Mouse (Mus musculus) gastrocnemius, postnatal 25 days (tissue): ENCODE data around the gene Lyrm7. TPM values are rescaled to one million over a fixed set of nuclear protein-coding genes. Genes with fewer than 3 reads are reported as not detected.

Experiments used
- DNase-seq: peaks from one replicate; pipeline ENCODE4 v3.0.0; 2022
- total RNA-seq, 2 experiments: library from RNA; stranded (reverse); gene quantifications; 1 replicate in 1 of 2; 2 replicates in 1 of 2; pipeline ENCODE4 v1.2.3; 2021

The Lyrm7 gene
- total RNA-seq, 2 experiments from 2014 or later = 14.4 to 15.3 TPM

DNA sequence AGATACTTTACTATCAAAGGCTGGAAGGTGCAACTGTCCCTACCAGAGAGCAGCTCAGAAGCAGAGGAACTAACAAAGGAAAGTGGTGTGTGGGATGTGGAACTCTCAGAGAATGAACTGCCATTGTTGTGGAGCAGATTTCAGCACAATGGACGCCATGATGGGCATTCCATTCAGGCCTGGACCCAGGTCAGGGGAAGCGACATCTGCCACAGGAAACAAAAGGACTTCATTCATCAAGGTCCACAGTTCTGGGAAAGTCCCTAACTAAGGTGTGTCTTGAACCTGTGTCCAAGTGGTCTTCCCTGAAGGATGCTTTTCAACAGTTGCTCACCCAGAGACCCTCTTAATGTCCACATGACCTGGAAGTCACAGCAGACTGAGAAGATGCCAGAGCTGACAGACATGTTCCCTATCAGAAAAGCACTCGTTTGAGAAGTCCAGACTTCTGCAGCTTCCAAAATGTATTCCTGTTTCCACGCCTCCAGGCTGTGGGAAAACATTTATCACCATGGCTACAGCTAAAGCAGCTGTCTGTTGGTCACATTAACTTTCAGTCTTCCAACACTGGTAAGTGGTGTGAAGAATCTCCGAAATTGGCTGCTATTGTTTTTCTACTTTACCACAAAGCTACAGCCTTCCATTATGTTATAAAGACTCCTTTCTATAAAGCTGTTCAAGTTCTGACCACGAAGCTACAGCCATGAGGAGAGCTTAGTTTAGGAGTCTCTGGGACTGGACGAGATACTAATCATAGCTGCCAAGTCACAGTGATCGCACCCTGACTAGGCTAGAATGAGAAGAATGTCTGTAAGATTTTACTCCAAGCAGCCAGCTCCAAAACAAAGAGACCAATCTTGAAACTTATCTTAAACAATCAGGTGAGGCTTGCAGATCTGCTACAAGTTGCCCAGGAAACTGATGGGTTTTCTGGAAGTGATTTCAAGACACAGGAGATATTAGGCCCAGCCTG lies 15.0 kb downstream of the Lyrm7 start:
- no peak for DNase-seq

DNA sequence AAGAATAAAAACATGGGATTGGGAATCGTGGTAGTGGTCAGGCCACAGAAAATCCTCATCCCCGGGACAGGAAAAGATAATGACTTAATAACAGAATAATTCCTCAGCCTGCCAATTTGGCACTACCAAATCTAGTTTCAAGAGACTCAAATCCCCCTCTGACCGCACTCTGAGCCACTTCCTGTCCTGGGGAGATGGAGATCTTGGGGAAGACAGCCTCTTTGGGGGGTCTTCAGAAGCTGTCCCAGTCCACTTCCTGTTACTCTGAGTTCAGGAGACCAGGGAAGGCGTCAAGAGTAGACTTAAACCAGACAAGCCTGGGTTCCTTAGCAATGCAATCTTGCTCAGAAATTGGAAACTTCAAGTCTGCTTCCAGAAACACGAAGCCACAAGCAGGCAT lies 15.8 kb downstream of the Lyrm7 start:
- no peak for DNase-seq

DNA sequence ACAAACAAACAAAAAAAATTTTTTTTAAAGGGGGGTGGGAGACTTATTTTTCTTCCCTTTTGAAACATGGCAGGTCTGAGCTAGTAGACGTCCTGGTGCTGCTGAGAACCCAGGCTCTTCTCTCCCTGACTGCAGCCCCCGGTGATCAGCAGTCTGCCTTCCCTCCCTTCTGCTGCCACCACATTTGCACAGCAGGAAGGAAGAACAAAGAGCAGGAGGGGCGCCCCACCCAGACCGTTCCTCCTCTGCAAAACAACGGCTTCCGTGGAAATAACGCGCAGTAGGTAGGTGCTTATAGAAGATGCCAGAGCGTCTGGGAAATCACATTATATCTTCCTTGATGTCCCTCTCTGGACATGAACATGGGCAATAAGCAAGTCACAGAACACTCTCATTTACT lies 16.3 kb downstream of the Lyrm7 start:
- DNase-seq = no peak

DNA sequence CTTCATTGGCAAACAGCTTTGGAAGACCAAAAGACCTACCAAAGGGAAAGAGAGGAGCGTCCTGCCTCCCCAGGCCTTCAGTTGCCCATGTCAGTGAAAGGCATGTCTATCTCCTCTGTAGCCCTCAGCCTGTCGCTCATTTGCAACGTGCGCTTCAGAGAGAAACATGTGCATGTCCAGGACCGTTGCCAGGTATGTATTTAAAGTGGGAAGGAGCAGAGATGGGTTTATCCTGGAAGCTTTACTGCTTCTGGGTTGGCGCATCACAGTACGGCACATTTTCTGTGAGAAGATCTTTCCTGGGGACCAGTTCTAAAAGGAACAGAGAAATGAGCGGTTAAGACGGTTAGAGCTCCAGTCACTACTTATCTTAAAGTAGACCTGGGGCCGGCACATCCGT lies 19.8 kb downstream of the Lyrm7 start:
- DNase-seq = no peak

DNA sequence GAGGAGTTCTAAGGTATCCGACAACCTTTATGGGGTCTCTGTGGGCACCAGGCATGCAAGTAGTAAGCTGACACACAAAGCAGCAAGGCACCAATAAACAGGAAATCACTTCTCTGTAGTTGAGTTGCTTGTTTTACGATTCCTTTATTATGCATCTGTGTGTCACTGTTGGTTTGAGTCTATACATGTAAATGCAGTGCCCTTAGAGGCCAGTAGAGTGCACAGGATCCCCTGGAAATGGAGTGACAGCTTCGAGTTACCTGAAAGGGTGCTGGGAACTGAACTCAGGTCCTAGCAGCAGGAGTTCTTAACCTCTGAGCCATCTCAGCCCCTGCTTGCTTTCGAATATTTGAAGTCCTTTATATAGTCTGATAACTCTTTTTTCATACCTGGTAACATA lies 21.0 kb downstream of the Lyrm7 start:
- no peak for DNase-seq

DNA sequence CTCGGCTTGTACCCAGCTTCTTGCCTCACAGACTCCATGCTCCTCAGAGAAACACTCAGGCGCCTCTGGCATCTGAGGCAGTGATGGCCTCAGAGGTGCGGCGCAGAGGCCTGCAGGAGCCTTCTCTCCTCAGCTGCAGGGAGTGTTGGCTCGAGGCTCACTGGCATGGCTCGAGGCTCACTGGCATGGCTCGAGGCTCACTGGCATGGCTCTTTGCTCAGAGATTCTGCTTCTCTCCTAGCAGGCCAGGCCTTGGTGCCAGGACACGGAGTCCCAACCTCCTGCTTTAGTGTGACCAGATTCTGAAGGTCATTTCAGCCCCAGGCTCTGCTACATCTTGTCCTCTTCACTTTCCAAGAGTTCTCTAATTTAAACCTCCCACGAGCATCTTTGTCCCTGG lies 24.6 kb downstream of the Lyrm7 start:
- DNase-seq = peak; percentile 63

DNA sequence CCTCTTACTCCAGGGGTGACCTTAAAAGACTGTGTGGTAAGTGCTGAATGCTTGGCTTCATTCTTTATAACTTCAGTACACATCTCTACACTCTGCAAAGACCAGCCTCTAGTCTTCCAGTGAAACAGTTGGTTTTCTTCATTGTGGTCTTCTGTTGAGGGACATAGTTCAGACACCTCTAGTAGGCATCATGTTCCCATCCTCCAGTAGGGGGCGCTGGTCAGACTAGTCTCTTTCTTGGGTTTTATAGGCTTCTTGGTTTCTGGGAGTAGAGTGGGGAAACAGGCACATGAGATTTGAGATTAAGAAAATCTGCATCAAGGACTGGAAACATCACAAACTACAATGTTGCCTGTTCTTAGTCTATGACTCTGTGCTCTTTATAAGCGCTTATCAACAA lies 26.1 kb downstream of the Lyrm7 start:
- DNase-seq = no peak

DNA sequence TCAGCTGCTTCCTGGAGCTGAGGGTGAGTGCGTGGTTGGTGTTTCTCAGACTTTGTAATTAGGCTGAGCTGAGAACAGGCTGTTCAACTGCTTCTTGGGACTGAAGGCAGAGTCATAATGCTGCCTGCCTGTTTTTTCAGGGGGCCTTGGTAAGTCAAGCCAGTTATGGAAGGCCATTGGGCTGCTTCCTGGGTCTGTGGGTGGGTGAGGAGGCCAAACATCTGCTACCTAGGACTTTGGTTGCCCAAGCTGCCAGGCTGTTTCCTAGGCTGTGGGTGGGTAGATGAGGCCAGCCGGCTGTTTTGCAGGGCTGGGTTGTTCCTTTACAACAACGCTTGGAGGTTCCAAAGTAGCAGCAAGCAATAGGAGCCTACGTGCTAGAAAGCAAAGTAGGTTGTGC lies 26.9 kb downstream of the Lyrm7 start:
- DNase-seq = no peak

DNA sequence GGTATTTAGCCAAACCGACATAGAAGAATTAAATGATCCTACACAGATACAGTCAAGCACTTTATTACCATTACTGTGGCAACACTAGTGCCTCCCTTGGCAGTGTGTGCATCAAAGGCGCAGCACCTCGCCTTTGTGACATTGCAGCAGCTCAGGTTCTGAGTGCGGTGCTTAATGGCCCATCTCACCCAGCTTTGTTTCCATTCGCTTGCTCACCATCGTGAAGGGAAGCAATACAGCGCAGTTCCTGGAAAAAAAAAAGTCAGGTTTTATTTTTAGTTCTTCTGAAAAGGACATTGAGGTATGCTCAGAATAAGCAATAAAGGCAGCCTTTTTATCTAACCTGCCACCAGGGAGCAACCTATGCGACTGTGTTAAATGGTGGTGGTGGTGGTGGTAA lies 33.9 kb downstream of the Lyrm7 start:
- no peak for DNase-seq

DNA sequence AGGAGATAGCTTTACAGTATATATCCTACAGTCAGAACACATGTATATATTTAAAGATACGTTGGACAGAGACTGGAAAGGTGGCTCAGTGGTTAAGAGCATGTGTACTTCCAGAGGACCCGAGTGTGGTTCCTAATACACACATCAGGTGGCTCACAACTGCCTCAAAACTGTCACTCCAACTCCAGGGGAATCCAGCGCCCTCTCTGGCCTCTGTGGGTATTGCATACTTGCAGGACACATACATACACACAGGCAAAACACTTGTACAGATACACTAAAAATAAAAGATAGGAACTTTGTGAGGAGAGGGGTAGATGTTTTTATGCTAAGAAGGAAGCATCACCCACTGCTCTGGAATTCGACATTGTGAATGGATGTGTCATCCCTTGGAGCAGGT lies 34.9 kb downstream of the Lyrm7 start:
- DNase-seq = no peak

DNA sequence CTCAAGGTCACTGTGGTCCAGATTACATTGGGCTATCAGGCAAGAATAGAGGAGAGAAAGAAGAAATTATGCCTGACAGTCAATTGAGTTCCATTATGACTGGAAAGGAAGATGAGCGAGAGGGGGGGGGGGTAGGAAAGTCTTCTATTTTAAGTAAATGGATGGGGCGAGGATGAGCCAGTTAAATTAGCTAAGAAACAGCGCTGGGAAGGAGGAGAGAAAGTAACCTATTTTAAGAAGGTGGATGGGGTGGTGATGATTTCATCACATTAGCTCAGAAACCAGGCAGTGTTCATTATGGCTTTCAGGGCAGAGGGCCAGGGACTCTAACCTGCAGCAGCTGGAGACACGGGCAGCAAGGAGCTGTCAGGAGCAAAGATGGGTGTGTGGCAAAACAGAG lies 37.2 kb downstream of the Lyrm7 start:
- no peak for DNase-seq

DNA sequence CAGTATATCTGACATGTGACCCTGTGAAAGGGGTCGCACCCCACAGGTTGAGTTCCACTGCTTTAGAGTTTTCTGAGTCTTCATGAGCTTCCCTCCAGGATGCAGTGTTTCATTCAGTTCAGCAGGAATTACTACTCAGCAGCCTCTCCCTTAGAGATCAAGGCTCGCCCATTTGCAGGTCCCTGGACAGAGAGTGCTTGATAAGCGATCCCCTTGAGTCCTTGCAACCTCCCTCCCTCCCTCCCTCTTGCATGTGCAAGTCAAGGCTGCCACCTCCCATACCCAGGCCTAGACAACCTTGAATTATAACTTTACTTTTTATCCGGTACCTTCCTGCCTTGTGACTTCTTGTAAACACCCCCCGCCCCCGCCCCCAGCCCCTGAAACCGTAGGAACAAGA lies 41.2 kb downstream of the Lyrm7 start:
- no peak for DNase-seq

DNA sequence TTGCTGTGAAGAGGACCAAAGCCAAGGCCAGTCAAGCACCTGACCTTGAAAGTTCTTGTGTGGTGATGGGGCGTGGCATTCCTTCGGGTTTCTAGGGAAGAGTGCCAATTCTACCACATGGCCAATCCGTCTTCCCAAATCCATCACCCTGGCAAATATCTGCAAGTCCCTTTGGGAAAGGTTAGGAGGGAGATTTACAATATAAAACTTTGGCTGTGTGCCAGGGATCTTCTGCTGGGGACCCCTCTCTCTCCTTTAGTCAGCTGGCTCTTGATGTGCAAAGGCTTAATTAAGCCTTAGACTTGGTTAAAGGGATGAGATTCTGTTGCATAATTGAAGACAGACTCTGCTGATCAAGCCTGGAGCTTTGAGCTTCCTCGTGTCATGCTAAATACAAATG lies 43.3 kb downstream of the Lyrm7 start:
- no peak for DNase-seq

DNA sequence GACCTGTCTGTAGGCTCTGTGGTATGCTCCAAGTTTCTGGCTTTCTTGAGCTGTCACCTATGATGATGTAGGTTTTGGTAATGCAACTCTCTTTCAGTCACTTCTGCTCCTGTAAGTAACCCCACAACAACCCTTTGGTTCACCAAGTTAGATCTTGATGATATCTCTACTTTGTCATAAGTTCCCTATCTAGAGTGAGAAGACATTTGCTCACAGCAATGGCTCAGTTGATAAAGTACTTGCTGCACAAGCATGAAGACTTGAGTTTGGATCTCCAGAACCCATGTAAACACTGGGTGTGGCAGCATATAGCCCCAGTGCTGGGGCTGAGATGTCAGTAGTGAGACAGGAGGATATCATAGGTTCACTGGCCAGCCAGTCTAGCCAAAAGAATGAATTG lies 45.1 kb downstream of the Lyrm7 start:
- no peak for DNase-seq

DNA sequence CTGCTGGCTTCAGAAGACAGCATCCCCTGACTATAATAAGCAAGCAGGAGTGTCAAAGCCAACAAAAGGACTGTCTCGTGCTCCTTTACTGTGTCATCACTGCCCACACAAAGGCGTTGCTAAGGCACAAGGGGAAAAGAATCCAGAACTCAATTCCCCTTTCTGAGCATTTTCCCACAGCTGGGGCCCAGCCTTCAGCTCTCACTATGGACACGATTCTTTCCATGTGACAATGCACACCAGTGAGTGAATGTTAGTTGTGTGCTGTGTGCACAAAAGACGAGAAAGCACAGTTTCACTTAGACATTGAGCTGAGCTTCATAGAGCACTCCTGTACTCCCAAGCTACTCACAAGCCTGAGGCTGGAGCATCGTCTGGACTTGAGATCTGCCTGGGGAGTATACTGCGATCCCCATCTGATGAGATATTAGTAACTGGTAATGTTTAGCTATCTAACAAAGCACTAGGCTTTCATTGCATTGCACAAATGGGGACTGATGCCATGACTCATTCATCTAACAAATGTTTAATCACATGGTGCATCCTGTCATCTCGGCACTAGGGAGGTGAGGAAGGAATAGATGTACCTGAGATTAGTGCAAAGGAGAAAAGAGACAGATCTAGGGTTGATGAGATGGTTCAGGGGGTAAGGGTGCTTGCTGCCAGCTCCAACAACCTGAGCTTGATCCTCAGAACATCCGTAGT lies 47.8 kb downstream of the Lyrm7 start:
- DNase-seq = no peak

DNA sequence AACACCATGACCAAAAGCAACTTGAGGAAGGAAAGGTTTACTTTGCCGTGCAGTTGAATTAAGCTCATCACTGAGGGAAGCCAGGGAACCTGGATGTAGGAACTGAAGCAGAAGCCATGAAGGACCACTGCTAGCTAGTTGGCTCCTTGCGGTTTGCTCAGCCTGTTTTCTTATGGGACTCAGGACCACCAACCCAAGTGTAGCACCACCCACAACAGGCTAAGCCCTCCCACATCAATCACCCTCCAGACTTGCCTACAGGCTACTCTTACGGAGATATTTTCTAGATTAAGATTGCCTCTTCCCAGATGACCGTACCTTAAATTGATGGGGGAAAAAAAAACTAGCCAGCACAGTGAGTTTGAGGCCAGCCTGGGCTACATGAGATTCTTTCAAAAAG lies 48.4 kb downstream of the Lyrm7 start:
- DNase-seq = no peak

DNA sequence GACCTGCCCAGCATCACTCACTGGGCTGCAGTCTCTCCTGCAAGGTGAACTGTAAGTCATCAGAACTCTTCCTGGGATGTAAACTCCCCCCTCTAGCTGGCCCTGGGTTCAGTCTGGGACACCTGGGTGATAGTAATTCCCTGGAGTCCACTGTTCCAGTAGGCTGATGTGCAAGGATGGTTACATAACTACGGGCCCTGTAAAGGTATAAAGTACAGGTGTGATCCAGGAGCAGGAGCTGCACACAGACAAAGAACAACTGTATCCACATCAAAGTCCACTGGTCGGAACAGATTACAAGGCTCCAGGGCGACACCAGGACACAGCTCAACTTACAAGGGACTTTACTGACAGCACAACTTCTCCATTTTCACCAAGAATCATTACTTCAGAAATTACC lies 49.7 kb downstream of the Lyrm7 start:
- no peak for DNase-seq

DNA sequence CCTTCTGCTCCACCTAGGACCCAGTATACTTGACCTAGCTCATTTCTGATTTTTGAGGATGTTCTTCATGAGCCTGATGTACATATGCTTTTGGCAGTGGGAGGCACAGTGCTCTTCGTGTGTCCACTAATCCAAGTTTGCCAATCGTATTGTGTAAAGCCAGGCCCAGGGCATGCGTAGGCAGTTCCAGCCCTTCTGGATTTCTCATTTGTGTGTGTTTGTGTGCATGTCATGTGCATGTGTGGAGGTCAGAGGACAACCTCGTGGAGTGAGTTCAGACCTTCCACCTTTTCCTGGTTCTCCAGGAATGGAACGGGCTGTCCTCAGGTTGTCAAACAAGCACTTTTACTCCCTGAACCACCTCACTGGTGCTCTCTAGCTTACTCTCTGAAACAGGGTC lies 51.1 kb downstream of the Lyrm7 start:
- no peak for DNase-seq

DNA sequence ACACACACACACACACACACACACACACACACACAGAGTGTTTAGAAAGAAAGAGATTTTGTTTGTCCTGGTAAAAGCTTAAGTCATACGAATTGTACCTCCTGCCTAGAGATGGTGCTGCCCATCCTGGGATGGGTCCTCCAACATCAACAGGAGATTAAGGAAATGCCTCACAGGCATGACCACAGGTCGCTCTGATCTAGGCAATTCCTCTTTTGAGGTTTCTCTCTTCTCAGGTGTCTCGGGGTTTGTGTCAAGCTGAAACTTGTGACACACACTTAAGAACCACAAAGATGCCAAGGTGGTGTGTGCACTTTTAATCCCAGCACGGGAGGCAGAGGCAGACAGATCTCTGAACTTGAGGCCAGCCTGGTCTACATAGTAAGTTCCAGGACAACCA lies 52.5 kb downstream of the Lyrm7 start:
- DNase-seq = no peak

DNA sequence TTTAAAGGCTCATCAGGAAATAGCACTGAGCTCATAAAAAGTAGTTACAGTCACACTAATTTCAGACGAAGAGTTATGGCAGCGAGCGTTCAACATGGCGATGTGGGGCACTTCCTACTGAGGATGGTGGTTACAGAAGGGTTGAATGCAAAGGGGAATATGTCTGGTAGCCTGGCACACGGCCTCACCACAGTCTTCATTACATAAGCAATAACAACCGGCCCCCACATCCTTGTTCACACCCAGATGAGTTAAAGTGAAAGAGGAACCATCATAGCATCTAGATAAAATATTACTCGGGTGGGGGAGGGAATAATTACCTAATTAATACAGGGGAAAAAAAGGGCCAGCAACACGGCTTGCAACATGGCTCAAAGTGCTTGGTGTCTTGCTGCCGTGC lies 53.0 kb downstream of the Lyrm7 start:
- DNase-seq = no peak

DNA sequence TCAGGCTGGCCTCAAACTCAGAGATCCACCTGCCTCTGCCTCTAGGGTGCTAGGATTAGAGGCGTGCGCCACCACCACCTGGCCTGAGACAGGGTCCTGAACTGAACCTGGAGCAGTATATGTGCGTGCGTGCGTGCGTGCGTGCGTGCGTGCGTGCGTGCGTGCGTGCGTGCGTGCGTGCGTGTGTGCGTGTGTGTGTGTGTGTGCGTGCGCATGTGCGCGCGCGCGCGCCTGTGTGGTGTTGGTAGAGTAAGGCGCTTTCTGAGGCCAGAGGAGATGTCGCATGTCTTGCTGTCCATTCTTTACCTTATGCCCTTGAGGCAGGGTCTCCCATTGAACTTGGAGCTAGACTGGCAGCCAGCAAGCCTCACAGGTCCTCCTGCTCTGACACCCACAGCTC lies 53.8 kb downstream of the Lyrm7 start:
- no peak for DNase-seq

DNA sequence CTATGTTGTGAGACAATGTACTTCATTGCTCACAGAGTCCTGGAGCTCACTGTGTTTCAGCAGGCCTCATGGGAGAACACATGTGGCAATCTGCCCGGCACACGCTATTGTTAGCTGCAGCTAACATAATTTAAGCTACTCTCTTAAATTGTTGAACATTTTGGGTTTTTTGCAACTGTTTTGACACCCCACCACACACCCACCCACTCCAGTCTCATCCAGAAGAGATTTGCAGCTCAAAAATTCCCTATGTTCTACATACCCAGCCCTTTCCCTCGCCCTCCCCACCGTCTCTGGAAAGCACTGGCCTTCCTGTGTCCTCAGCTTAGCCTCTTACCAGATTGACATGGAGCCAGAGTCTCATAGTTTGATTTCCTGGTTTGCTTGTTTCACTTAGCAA lies 55.5 kb downstream of the Lyrm7 start:
- DNase-seq = peak; percentile 67

DNA sequence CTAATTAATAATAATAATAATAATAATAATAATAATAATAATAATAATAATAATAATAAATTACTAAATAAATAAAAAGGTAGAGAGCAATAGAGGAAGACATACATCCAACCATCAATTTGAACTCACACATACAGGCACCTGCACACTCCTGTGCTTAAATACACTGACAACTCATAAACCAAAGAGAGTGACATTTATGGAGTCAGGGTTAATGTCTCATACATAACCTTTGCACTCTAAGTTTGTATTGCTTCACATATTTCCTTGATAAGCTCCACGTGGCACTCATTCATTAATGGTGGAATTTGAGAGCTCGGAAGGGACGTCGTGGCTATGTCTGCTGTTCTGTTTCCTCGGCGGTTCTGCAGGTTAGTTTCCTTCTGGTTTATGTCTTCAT lies 58.1 kb downstream of the Lyrm7 start:
- no peak for DNase-seq
